Mouse (Mus musculus): ENCODE measurements around the gene Prss38.

GRCm38 (mm10) chr11:59332938-59333337 lies 42.5 kb downstream of the Prss38 start:
- no peak for TF ChIP-seq POLR2A (IDR thresholded peaks at IDR 0.05; ENCODE audit: insufficient read depth, low read depth, low read length)
- no peak for TF ChIP-seq CTCF (IDR thresholded peaks at IDR 0.05)
- TF ChIP-seq EP300 (IDR thresholded peaks at IDR 0.05; ENCODE audit: insufficient read depth, low read depth, low read length): no peak
